28 mouse cellular contexts compared by ENCODE assay signal in genomic region chr2:150654814-150655213, GRCm38 (mm10). TPM values are rescaled to one million over a fixed set of nuclear protein-coding genes. Genes with fewer than 3 reads are reported as not detected.
DNase-seq lines count a peak whose midpoint lies in the region; ATAC-seq and TF ChIP-seq lines count a peak whose summit lies in the region.
"Had no signal": no experiment of that assay in that cellular context is flagged by ENCODE, and none has a peak within 500 bp of the region (broad histone marks: within the 10 kb centered on the region; RNA-seq: fewer than 3 reads in every experiment).

No protein-coding gene starts in this region.

- no peak overlapping the region for H3K4me2 ChIP-seq in kidney, embryonic 14.5 days (replicated peaks; ENCODE audit: low read depth, low read length)
- H3K4me2 ChIP-seq: embryonic facial prominence, embryonic 15.5 days; heart, embryonic 11.5 days; heart, embryonic 15.5 days; hindbrain, embryonic 14.5 days had no signal

- H3K9ac ChIP-seq in kidney, embryonic 14.5 days (ENCODE audit: low read depth, low read length) = no peak overlapping the region
- H3K9ac ChIP-seq: embryonic facial prominence, embryonic 15.5 days; heart, embryonic 15.5 days; hindbrain, embryonic 14.5 days had no signal

- no peaks in the 10 kb centered on the region for H3K27me3 ChIP-seq in kidney, embryonic 14.5 days (ENCODE audit: control insufficient read depth, insufficient read depth, low read length)
- H3K27me3 ChIP-seq: embryonic facial prominence, embryonic 15.5 days; heart, embryonic 15.5 days had no signal

- peaks cover 10% of the 10 kb centered on the region; the same call in 1 of the 2 replicates for H3K4me1 ChIP-seq in kidney, embryonic 14.5 days (ENCODE audit: control insufficient read depth, insufficient read depth, low read length)
- H3K4me1 ChIP-seq: embryonic facial prominence, embryonic 15.5 days had no signal

- no peak for TF ChIP-seq CTCF in gastrocnemius, adult 2 months (IDR thresholded peaks at IDR 0.05)

- no peak overlapping the region for H3K4me3 ChIP-seq in gastrocnemius, adult 2 months
- H3K4me3 ChIP-seq in kidney, embryonic 14.5 days (ENCODE audit: low read length) = no peak overlapping the region
- H3K4me3 ChIP-seq: embryonic facial prominence, embryonic 15.5 days; erythroblast, embryonic 14.5 days; forebrain, embryonic 10.5 days; heart, embryonic 15.5 days; hindbrain, embryonic 10.5 days had no signal

- intact Hi-C loops in gastrocnemius, adult 2 months (cut with DNase I) = no loop called here
- intact Hi-C loops in gastrocnemius, postnatal 36 days (cut with DNase I) = no loop called here

- no peaks in the 10 kb centered on the region; the same call in 1 of the 2 replicates for H3K9me3 ChIP-seq in kidney, embryonic 14.5 days (ENCODE audit: control insufficient read depth, low read length)
- H3K9me3 ChIP-seq: embryonic facial prominence, embryonic 15.5 days; heart, embryonic 15.5 days had no signal

- no peak for ATAC-seq in kidney, embryonic 14.5 days (ENCODE audit: low FRiP score, low TSS enrichment)
- ATAC-seq: CD4-positive, CD25-positive, alpha-beta regulatory T cell, adult 4 months; forebrain, embryonic 14.5 days had no signal

- no peaks in the 10 kb centered on the region for H3K36me3 ChIP-seq in kidney, embryonic 14.5 days (ENCODE audit: control insufficient read depth, insufficient read depth, low read length)
- H3K36me3 ChIP-seq: embryonic facial prominence, embryonic 15.5 days; forebrain, embryonic 10.5 days; heart, embryonic 15.5 days had no signal

- peak overlapping the region; percentile 72 for H3K27ac ChIP-seq in gastrocnemius, adult 2 months
- H3K27ac ChIP-seq in kidney, embryonic 14.5 days (ENCODE audit: low read depth, low read length) = no peak overlapping the region
- H3K27ac ChIP-seq: embryonic facial prominence, embryonic 15.5 days; forebrain, embryonic 10.5 days; heart, embryonic 15.5 days; hindbrain, embryonic 14.5 days had no signal

- no peak for DNase-seq in gastrocnemius, adult 2 months
- no peak for DNase-seq in gastrocnemius, postnatal 36 days
- DNase-seq in kidney, adult 11 months = peak; percentile 70
- DNase-seq in kidney, adult 9 months = peak; percentile 67
- peak; percentile 61 to 72 for DNase-seq in kidney, postnatal 36 days
- DNase-seq in liver = no peak
- DNase-seq: adrenal gland, adult 8-10 months; adrenal gland, postnatal 36 days; B cell, adult 2 months; cerebellum, adult 2 months; cerebellum, postnatal 14 days; embryo, embryonic 11 days; heart, postnatal 14 days had no signal

- 87% methylated on average over 2 of the region's 2 CpGs for WGBS in kidney, embryonic 14.5 days

RNA-seq across cellular contexts. Expression of gene Acss1, which starts 13.5 kb away (rescaled TPM):
- 10 to 100 TPM; 12.9 to 38.7 TPM for total RNA-seq in gastrocnemius, adult 2 months (2021)
- total RNA-seq in gastrocnemius, postnatal 36 days (2021) = 10 to 100 TPM; 10.7 to 26.5 TPM
- 2.3 and 5.6 TPM in 2 replicates for polyA plus RNA-seq in kidney, embryonic 14.5 days (2014; fragmentation: Nextera tagmentation; extraction: Ambion mirVana)

RNA-seq across cellular contexts. Expression of gene Vsx1, which starts 34.3 kb away (rescaled TPM):
- total RNA-seq in gastrocnemius, adult 2 months (2021) = not detected
- not detected for total RNA-seq in gastrocnemius, postnatal 36 days (2021)
- polyA plus RNA-seq in kidney, embryonic 14.5 days (2014; fragmentation: Nextera tagmentation; extraction: Ambion mirVana) = not detected in 2 replicates
- total RNA-seq: adrenal gland, adult 8-10 months; adrenal gland, postnatal 36 days; common myeloid progenitor, adult 5-6 weeks; gastrocnemius, adult 8-10 months; gastrocnemius, postnatal 4 days; heart, postnatal 14 days had no signal
- polyA plus RNA-seq: CD4-positive, CD25-positive, alpha-beta regulatory T cell, adult 4 months; cerebellum, adult 2 months; embryonic facial prominence, embryonic 11.5 days; erythroblast, embryonic 14.5 days; G1E; heart, embryonic 11.5 days; heart, embryonic 15.5 days had no signal

RNA-seq across cellular contexts. Expression of gene Apmap, which starts 46.4 kb away (rescaled TPM):
- 10 to 100 TPM; 16.8 to 21.4 TPM for total RNA-seq in gastrocnemius, adult 2 months (2021)
- 10 to 100 TPM; 16.0 to 19.3 TPM for total RNA-seq in gastrocnemius, postnatal 36 days (2021)
- 31.9 and 41.3 TPM in 2 replicates for polyA plus RNA-seq in kidney, embryonic 14.5 days (2014; fragmentation: Nextera tagmentation; extraction: Ambion mirVana)

Comparison
In these comparisons a context has a peak if more than half of its experiments do, and no peak if none do; other contexts are left out.
1. DNase-seq: peak in kidney, adult 11 months (single experiment), kidney, adult 9 months (single experiment) and kidney, postnatal 36 days (2 of 2); none in gastrocnemius, adult 2 months (single experiment), gastrocnemius, postnatal 36 days (0 of 2) and liver (single experiment).